ENCODE assay signal across 8 mouse cellular contexts in genomic region chr7:4151241-4151640, GRCm38 (mm10). TPM values are rescaled to one million over a fixed set of nuclear protein-coding genes. Genes with fewer than 3 reads are reported as not detected.
DNase-seq lines count a peak whose midpoint lies in the region; ATAC-seq and TF ChIP-seq lines count a peak whose summit lies in the region.

No protein-coding gene starts in this region.

- ATAC-seq in embryonic facial prominence, embryonic 13.5 days (ENCODE audit: insufficient number of reproducible peaks, insufficient read depth, low FRiP score, low TSS enrichment, low read depth), result no peak
- no peak for ATAC-seq in midbrain, embryonic 14.5 days (ENCODE audit: low FRiP score, low TSS enrichment)

- intact Hi-C loops in left cerebral cortex, adult 2 months (cut with DNase I), result loop anchor here (2.0 kb wide), 1 partner anchor 276 kb away; no protein-coding TSS in a partner anchor

- 33% methylated on average over 22 of the region's 22 CpGs for WGBS in embryonic facial prominence, embryonic 13.5 days
- WGBS in hindbrain, embryonic 10.5 days, result 18% methylated on average over 22 of the region's 22 CpGs
- 9% methylated on average over 22 of the region's 22 CpGs for WGBS in midbrain, embryonic 14.5 days

- 0 out of 2 replicates have a peak overlapping the region, but pooled peaks have one; percentile 3 for H3K4me2 ChIP-seq in embryonic facial prominence, embryonic 13.5 days
- peak overlapping the region; percentile 92 for H3K4me2 ChIP-seq in midbrain, embryonic 14.5 days (ENCODE audit: low read length)

- peak in 1 of 2 experiments; percentile 24 for DNase-seq in left cerebral cortex, adult 2 months (ENCODE audit: extremely low spot score in 1 of 2, low spot score in 2 of 2)
- DNase-seq in left cerebral cortex, adult 11 months (ENCODE audit: low spot score), result no peak
- no peak for DNase-seq in hindbrain, embryonic 10.5 days (ENCODE audit: low spot score)
- DNase-seq in midbrain, embryonic 14.5 days, result no peak
- DNase-seq in urinary bladder, adult 2 months (ENCODE audit: low spot score), result no peak
- no peak for DNase-seq in spleen, adult 12 weeks (ENCODE audit: low spot score)
- no peak for DNase-seq in embryo, embryonic 10.5 days (ENCODE audit: low spot score)

- no peak overlapping the region for H3K27ac ChIP-seq in left cerebral cortex, adult 2 months
- no peak overlapping the region for H3K27ac ChIP-seq in embryonic facial prominence, embryonic 13.5 days
- H3K27ac ChIP-seq in hindbrain, embryonic 10.5 days, result no peak overlapping the region
- H3K27ac ChIP-seq in midbrain, embryonic 14.5 days (replicated peaks; ENCODE audit: low read depth, low read length), result no peak overlapping the region

- no peaks in the 10 kb centered on the region for H3K9me3 ChIP-seq in embryonic facial prominence, embryonic 13.5 days
- H3K9me3 ChIP-seq in hindbrain, embryonic 10.5 days, result peaks cover 3% of the 10 kb centered on the region; the same call in 1 of the 2 replicates
- no peaks in the 10 kb centered on the region for H3K9me3 ChIP-seq in midbrain, embryonic 14.5 days (ENCODE audit: control insufficient read depth, low read length)

- TF ChIP-seq CTCF in left cerebral cortex, adult 2 months (IDR thresholded peaks at IDR 0.05), result no peak

- H3K9ac ChIP-seq in embryonic facial prominence, embryonic 13.5 days, result no peak overlapping the region
- peak overlapping the region; percentile 26; the same call in 1 of the 2 replicates for H3K9ac ChIP-seq in midbrain, embryonic 14.5 days (replicated peaks; ENCODE audit: low read length)

- H3K4me1 ChIP-seq in embryonic facial prominence, embryonic 13.5 days, result peaks cover 29% of the 10 kb centered on the region
- peaks cover 31% of the 10 kb centered on the region for H3K4me1 ChIP-seq in hindbrain, embryonic 10.5 days (replicated peaks)
- peaks cover 22% of the 10 kb centered on the region for H3K4me1 ChIP-seq in midbrain, embryonic 14.5 days (ENCODE audit: control insufficient read depth, insufficient read depth, low read length)

- peaks cover 11% of the 10 kb centered on the region for H3K27me3 ChIP-seq in embryonic facial prominence, embryonic 13.5 days
- peaks cover 40% of the 10 kb centered on the region for H3K27me3 ChIP-seq in hindbrain, embryonic 10.5 days (ENCODE audit: insufficient read depth, poor library complexity, severe bottlenecking)
- peaks cover 17% of the 10 kb centered on the region for H3K27me3 ChIP-seq in midbrain, embryonic 14.5 days (ENCODE audit: control insufficient read depth, insufficient read depth, low read length)

- peaks cover 29% of the 10 kb centered on the region for H3K36me3 ChIP-seq in embryonic facial prominence, embryonic 13.5 days
- H3K36me3 ChIP-seq in hindbrain, embryonic 10.5 days, result peaks cover 21% of the 10 kb centered on the region
- H3K36me3 ChIP-seq in midbrain, embryonic 14.5 days (ENCODE audit: control insufficient read depth, insufficient read depth, low read length), result peaks cover 20% of the 10 kb centered on the region

- peak overlapping the region; percentile 74 for H3K4me3 ChIP-seq in left cerebral cortex, adult 2 months
- H3K4me3 ChIP-seq in embryonic facial prominence, embryonic 13.5 days, result peak overlapping the region; percentile 67
- peak overlapping the region; percentile 71 for H3K4me3 ChIP-seq in hindbrain, embryonic 10.5 days
- H3K4me3 ChIP-seq in midbrain, embryonic 14.5 days (replicated peaks; ENCODE audit: low read depth, low read length), result peak overlapping the region; percentile 28

RNA-seq across cellular contexts. Expression of gene Leng9, which starts 1.1 kb away (rescaled TPM):
- 1 to 10 TPM; 6.2 to 6.9 TPM for total RNA-seq in left cerebral cortex, adult 2 months (2021)
- polyA plus RNA-seq in embryonic facial prominence, embryonic 13.5 days (2015; fragmentation: Nextera tagmentation; extraction: Ambion mirVana), result 4.6 and 5.4 TPM in 2 replicates
- polyA plus RNA-seq in hindbrain, embryonic 10.5 days (2016; fragmentation: Nextera tagmentation; extraction: Ambion mirVana), result 1.6 and 2.5 TPM in 2 replicates
- 3.4 and 4.8 TPM in 2 replicates for polyA plus RNA-seq in midbrain, embryonic 14.5 days (2014; fragmentation: Nextera tagmentation; extraction: Ambion mirVana)
- 5.8 and 6.3 TPM in 2 replicates for polyA plus RNA-seq in urinary bladder, adult 2 months (2012; rRNA removed)

RNA-seq across cellular contexts. Expression of gene Cdc42ep5, which starts 13.4 kb away (rescaled TPM):
- 1 to 10 TPM; 1.4 to 1.6 TPM for total RNA-seq in left cerebral cortex, adult 2 months (2021)
- polyA plus RNA-seq in embryonic facial prominence, embryonic 13.5 days (2015; fragmentation: Nextera tagmentation; extraction: Ambion mirVana), result 66.7 and 71.0 TPM in 2 replicates
- 16.9 and 23.5 TPM in 2 replicates for polyA plus RNA-seq in hindbrain, embryonic 10.5 days (2016; fragmentation: Nextera tagmentation; extraction: Ambion mirVana)
- polyA plus RNA-seq in midbrain, embryonic 14.5 days (2014; fragmentation: Nextera tagmentation; extraction: Ambion mirVana), result 3.1 and 5.3 TPM in 2 replicates
- polyA plus RNA-seq in urinary bladder, adult 2 months (2012; rRNA removed), result 90.1 and 98.9 TPM in 2 replicates

RNA-seq across cellular contexts. Expression of gene Leng8, which starts 14.4 kb away (rescaled TPM):
- 100 to 1,000 TPM; 178 to 184 TPM for total RNA-seq in left cerebral cortex, adult 2 months (2021)
- 66.7 and 67.8 TPM in 2 replicates for polyA plus RNA-seq in embryonic facial prominence, embryonic 13.5 days (2015; fragmentation: Nextera tagmentation; extraction: Ambion mirVana)
- 68.7 and 91.4 TPM in 2 replicates for polyA plus RNA-seq in hindbrain, embryonic 10.5 days (2016; fragmentation: Nextera tagmentation; extraction: Ambion mirVana)
- 68.4 and 77.3 TPM in 2 replicates for polyA plus RNA-seq in midbrain, embryonic 14.5 days (2014; fragmentation: Nextera tagmentation; extraction: Ambion mirVana)
- polyA plus RNA-seq in urinary bladder, adult 2 months (2012; rRNA removed), result 262 and 275 TPM in 2 replicates

RNA-seq across cellular contexts. Expression of gene Ttyh1, which starts 32.0 kb away (rescaled TPM):
- total RNA-seq in left cerebral cortex, adult 2 months (2021), result 100 to 1,000 TPM; 667 to 745 TPM
- polyA plus RNA-seq in embryonic facial prominence, embryonic 13.5 days (2015; fragmentation: Nextera tagmentation; extraction: Ambion mirVana), result 3.7 and 5.9 TPM in 2 replicates
- 31.2 and 67.4 TPM in 2 replicates for polyA plus RNA-seq in hindbrain, embryonic 10.5 days (2016; fragmentation: Nextera tagmentation; extraction: Ambion mirVana)
- polyA plus RNA-seq in midbrain, embryonic 14.5 days (2014; fragmentation: Nextera tagmentation; extraction: Ambion mirVana), result 104 and 112 TPM in 2 replicates
- 4.5 and 5.0 TPM in 2 replicates for polyA plus RNA-seq in urinary bladder, adult 2 months (2012; rRNA removed)
